Mouse (Mus musculus) spleen, postnatal 4 days (tissue): ENCODE results near the gene Cfdp1.
A peak's percentile ranks its signal among the peaks of the same experiment; 100 is the strongest.
"Not testable (repeated sequence)": the region's sequence is repeated elsewhere in the genome, so short reads cannot be mapped to it uniquely, and the experiment has no call there.

Experiments used
- DNase-seq, 2 experiments: peaks; one replicate each; pipeline ENCODE4 v3.0.0; 2022; ENCODE audit warnings: low spot score in 2 of 2

Gene Cfdp1

GRCm38 (mm10) chr8:111855977-111856376 lies 1.9 kb upstream of the Cfdp1 start:
- DNase-seq: no peak

- DNase-seq: not testable (repeated sequence)
These were observed 872 bp downstream of the Cfdp1 start for GRCm38 (mm10) chr8:111853219-111853618.

GRCm38 (mm10) chr8:111846746-111847145 lies 7.3 kb downstream of the Cfdp1 start:
- DNase-seq: no peak

GRCm38 (mm10) chr8:111835540-111835939 lies 18.6 kb downstream of the Cfdp1 start:
- no peak for DNase-seq

- DNase-seq: no peak
These were observed 20.1 kb downstream of the Cfdp1 start for GRCm38 (mm10) chr8:111834011-111834410.

- no peak for DNase-seq
These were observed 21.1 kb downstream of the Cfdp1 start for GRCm38 (mm10) chr8:111832983-111833382.

- no peak for DNase-seq
These were observed 22.1 kb downstream of the Cfdp1 start for GRCm38 (mm10) chr8:111831996-111832395.

GRCm38 (mm10) chr8:111828595-111828994 lies 25.5 kb downstream of the Cfdp1 start:
- DNase-seq: no peak

- DNase-seq: no peak
These were observed 28.9 kb downstream of the Cfdp1 start for GRCm38 (mm10) chr8:111825219-111825618.

GRCm38 (mm10) chr8:111824334-111824733 lies 29.8 kb downstream of the Cfdp1 start:
- DNase-seq: no peak

GRCm38 (mm10) chr8:111821199-111821598 lies 32.9 kb downstream of the Cfdp1 start:
- peak; percentile 52 to 64 for DNase-seq

- DNase-seq: no peak
These were observed 33.4 kb downstream of the Cfdp1 start for GRCm38 (mm10) chr8:111820691-111821090.

GRCm38 (mm10) chr8:111820018-111820417 lies 34.1 kb downstream of the Cfdp1 start:
- no peak for DNase-seq

GRCm38 (mm10) chr8:111818556-111818955 lies 35.5 kb downstream of the Cfdp1 start:
- DNase-seq: no peak

- DNase-seq: no peak
These were observed 39.0 kb downstream of the Cfdp1 start for GRCm38 (mm10) chr8:111815078-111815477.

- no peak for DNase-seq
These were observed 40.3 kb downstream of the Cfdp1 start for GRCm38 (mm10) chr8:111813818-111814217.

- DNase-seq: no peak
These were observed 41.3 kb downstream of the Cfdp1 start for GRCm38 (mm10) chr8:111812835-111813234.

- no peak for DNase-seq
These were observed 43.3 kb downstream of the Cfdp1 start for GRCm38 (mm10) chr8:111810656-111811336.

- no peak for DNase-seq
These were observed 45.0 kb downstream of the Cfdp1 start for GRCm38 (mm10) chr8:111808891-111809622.

GRCm38 (mm10) chr8:111808006-111808405 lies 46.1 kb downstream of the Cfdp1 start:
- no peak for DNase-seq

GRCm38 (mm10) chr8:111803362-111803761 lies 50.7 kb downstream of the Cfdp1 start:
- DNase-seq: no peak

- DNase-seq: no peak
These were observed 51.8 kb downstream of the Cfdp1 start for GRCm38 (mm10) chr8:111802256-111802655.

GRCm38 (mm10) chr8:111801456-111801855 lies 52.6 kb downstream of the Cfdp1 start:
- DNase-seq: no peak
